Mouse (Mus musculus): ENCODE data around the gene Fance.
"Not testable (repeated sequence)": the region's sequence is repeated elsewhere in the genome, so short reads cannot be mapped to it uniquely, and the experiment has no call there.

GRCm38 (mm10) chr17:28330590-28330989 is 17.3 kb downstream of the Fance start:
- not testable (repeated sequence) for TF ChIP-seq CTCF (IDR thresholded peaks at IDR 0.05; ENCODE audit: low read depth, low read length); POLR2A (IDR thresholded peaks at IDR 0.05; ENCODE audit: borderline replicate concordance, low read depth, low read length)
